Mouse (Mus musculus) thymus, postnatal 14 days (tissue): ENCODE measurements at regions not wholly inside any gene's neighbourhood (a gene's known extent, or its start where the extent isn't known, plus 50 kb on each side); places are given as distances from the start of the nearest gene placed in this dataset.

ENCODE experiments used
- DNase-seq: peaks from one replicate; pipeline ENCODE4 v3.0.0; 2021

DNA sequence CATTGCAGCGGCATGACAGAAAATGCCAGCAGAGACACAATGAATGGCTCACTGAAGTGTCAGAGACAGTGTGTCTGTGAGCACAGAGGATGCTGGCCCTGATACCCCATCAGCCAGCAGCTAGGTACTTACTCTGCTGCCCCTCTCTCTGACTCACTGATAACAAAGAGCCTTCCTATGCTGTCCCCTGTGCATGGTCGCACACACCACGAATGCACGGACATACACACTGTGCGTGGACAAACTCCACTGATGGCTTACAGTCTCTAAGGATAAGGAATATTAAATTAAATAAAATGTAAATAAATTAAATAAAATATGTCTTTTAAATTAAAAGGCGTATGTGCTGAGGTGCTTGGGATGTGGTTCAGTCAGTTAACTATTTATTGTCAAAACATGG is 438.2 kb downstream of the Rwdd3 start:
- no peak for DNase-seq

GRCm38 (mm10) chr3:120732391-120732790 is 439.1 kb downstream of the Rwdd3 start:
- no peak for DNase-seq

GRCm38 (mm10) chr3:120731287-120731686 is 440.2 kb downstream of the Rwdd3 start:
- no peak for DNase-seq

DNA sequence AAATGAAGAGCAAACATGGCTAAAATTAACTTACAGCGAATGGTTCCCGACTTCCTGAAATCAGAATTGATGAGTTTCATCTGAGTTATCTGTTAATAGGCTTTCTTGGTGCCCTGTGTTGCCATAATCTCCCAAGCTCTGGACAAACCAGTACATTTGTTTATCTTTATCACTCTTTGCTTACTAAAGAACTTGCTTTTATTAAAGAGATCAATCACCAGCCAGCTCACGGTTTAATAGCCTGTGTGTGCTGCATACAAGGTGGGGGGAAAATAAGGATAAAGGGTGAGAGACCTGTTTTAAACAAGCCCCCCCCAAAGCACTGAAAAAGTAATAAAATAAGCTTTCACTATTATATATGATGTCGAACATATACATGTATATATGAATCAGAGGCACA is 441.3 kb downstream of the Rwdd3 start:
- DNase-seq = no peak

- no peak for DNase-seq
Measured at GRCm38 (mm10) chr3:120729671-120730070, 441.8 kb downstream of the Rwdd3 start.

- DNase-seq = no peak
Measured at GRCm38 (mm10) chr3:120685227-120685626, 486.3 kb downstream of the Rwdd3 start.

DNA sequence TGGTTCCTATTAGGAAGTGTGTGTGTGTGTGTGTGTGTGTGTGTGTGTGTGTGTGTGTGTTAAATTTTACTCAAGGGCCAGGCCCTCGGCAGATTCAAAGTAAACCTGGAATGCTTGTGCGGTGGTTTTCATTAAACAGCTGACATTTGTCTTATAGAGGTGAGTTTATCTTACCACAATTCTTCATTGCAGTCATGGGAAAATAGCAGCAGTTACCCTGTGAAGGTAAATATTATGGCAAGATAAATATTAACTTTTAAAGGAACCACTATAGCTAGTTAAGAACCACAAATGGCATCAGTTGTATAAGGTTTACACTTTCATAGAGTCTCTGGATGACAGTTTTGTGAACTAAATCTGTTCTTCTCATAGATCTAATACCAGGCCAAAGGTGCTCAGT is 495.6 kb downstream of the Rwdd3 start:
- no peak for DNase-seq

DNA sequence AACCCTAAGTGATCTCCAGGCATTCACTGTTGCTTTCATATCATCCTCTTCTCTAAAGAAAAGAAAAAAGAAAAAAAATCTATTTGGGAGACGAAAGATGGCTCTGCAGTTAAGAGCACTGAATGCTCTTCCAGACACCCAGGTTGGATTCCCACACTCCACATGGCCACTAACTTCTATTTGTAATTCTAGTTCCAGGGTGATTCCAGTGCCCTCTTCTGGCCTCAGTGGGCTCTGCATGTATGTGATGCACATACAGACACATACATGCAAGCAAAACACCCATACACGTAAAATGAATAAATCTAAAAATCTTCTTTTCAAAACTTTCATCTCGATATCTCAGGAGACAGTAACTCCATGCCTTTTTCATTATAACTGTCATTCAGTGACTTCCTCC is 502.8 kb downstream of the Rwdd3 start:
- DNase-seq = no peak

DNA sequence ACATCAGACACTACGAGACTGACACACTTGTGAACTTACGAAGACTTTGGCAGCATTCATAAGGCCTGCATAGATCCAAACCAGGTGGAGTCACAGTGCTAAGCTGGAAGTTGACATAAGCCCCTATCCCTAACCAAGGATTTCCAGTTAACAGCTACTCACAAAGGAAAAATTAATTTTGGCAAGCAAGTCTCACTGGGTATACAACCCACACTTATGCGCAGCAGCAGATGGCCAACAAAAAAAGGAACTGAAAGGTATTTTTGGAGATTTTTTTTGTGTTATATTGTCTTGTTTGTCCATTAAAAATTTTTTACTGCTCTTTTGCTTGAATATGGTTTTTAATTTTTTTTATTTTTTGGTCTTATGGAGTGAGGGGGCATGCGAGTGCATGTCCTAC is 509.0 kb downstream of the Rwdd3 start:
- DNase-seq = no peak

GRCm38 (mm10) chr3:120660776-120661175 is 510.7 kb downstream of the Rwdd3 start:
- DNase-seq = no peak

DNA sequence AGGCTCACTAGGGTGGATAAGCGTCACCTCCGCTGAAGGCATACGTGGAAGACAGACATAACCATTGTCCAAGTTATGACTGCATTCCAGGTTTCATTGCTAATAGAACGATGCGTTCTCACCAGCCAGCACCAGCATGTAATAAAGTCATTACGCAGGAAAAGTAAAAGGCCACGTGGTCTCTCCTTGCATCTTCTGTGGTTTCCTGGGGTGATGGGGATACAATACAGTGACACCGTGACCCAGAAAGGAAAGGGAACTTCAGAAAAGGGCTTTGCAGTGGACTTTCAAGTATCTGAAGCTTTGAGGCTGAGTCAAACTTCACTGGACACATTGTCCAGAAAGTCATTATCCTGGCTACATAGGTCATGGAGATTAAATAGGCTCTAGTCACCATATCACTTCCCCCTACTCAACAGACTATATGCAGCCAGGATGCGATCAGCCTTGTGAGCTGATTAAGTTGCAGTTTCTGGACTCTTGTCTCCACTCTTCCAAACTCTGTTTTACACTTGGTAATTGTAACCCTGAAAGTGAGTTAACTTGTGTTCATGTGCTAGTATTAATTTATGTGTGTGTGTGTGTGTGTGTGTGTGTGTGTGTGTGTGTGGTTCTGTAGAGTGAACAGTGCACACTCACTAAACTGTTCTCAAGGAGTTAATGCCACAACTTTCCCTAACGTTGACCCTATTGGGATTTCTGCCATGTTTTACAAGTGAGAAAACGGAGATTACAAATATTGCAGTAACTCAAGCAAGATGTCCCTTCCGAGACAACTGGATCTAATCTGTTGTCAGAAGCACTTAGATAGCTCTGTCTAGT is 522.2 kb downstream of the Rwdd3 start:
- no peak for DNase-seq

GRCm38 (mm10) chr3:120648391-120648790 is 523.1 kb downstream of the Rwdd3 start:
- no peak for DNase-seq

- DNase-seq = no peak
Measured at GRCm38 (mm10) chr3:120636669-120637305, 534.7 kb downstream of the Rwdd3 start.

DNA sequence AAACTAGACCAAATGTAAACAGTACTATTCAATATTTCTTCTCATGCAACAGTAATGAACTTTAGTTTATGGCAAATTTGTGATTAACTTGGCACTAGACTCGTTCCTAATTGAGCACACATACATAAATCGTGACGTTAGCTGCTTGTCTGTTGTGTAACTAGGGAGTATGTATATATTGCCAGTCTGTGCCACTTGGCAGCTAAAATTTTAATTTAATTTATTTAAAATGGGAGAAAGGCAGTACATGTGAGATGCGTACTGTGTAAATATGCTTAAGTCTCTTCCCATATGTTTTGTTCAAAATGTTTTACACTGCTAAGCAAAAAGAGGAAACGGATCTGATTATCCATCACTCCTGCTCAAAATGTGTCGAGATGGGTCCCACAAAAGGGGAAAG is 553.1 kb downstream of the Rwdd3 start:
- DNase-seq = no peak

- no peak for DNase-seq
Measured at GRCm38 (mm10) chr3:120594226-120594625, 577.3 kb downstream of the Rwdd3 start.

DNA sequence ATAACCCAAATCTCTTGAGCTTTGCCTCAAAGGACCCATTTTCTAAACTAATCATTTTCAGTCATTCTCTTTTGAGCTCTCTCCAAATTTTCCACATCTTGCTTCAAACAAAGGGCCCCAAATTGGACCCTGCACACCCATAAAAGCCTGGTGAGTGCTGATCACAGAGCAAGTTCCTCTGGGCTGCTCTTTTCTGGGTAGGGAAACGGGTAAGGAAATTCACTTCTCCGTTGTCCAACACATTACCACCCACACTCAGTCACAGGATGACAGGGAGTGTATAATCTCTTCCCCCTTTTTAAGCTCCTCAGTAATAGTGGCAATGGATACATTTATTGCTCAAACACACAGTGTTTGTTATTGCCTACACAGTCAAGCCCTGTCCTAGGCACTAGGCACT is 580.3 kb downstream of the Rwdd3 start:
- no peak for DNase-seq

- DNase-seq = no peak
Measured at GRCm38 (mm10) chr3:120570806-120571425, 600.6 kb downstream of the Rwdd3 start.

DNA sequence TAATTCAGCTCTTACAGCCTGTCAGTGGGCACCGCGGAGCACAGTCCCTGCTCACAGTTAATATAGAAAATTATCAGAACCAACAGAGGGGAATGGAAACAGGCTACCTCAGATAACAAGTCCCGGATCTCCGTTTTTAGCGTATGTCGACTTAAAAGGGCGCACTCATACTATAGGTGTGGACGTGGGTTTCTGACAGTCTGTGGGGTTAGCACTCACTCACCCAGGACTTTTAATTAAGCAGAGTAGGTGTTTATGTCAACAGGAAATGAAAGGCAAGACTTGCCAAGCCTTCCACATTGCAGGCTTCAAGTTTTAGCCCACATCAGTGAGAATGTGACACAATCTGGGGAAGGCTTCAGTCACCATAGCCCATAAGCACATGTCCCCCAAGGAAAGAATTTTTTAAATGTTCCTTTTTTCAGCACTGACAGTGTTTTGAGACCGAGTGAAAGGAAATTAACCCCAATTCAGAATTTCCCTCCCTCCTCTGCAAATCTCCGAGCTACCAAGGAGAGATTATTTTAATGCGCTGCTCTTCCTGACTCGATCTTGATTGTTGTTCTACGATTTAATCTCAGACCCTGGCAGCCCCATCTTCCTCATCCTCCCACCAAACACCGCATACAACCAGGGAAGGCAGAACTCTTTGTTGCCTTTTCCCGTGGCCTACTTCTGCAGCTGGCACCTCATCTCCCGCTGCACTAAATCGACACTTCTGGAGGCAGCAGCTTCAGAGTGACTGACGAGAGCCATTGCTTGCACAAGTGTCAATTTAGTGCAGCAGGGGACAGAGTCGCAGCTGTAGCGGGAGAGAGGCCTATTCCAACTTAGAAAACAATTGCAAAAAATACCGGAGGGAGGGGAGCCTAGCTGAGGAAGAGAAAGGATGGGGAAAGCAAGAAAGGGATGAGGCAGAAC is 629.7 kb downstream of the Rwdd3 start:
- DNase-seq = no peak

DNA sequence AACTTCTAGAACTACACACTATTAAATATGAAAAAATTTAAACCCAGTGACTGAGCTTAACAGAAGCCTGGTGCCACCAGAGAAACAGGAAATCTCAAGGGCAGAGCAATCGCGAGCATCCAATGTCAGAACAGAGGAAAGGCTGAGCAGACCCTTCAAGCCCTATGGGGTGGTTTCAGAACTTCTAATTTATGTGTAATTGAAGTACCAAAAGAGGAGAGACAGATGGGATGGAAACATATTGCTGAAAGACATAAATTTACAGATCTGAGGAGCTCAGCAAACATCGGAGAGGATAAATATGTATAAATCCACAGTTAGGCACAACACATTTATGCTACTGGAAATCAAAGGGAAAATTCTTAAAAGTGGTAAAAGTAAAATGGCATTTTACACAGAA is 637.6 kb downstream of the Rwdd3 start:
- DNase-seq = no peak

DNA sequence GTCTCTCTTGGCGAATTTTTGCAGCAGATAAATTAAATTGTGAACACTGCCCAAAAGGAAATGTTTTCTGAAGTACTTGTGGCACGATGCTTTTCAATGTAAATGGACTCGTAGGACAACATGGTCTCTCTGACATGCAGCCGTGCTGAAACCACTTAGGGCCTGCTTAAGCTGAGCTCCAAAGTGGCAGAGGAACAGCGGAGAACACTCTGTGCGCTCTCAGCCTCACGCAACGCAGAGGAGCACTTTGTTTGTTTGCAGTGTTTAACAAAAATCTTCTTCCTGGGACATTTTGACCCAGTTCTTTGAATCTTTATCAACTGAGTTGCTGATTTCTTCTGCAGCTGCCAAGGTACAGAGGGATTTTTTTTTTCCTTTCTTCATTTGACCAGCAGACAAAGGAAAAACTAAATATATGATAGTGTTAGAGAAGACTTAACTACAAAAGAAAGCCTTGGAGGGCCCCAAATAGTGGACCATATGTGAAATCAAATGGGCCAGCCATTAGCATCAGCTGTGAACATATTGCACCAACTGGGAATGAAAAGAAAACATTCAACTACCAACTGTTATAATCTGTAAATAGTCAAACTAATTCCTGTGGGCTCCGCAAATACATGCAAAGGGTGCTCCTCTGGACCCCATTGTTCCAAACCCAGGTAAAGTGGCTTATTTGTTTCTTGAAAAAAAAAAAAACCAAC is 639.5 kb downstream of the Rwdd3 start:
- no peak for DNase-seq

DNA sequence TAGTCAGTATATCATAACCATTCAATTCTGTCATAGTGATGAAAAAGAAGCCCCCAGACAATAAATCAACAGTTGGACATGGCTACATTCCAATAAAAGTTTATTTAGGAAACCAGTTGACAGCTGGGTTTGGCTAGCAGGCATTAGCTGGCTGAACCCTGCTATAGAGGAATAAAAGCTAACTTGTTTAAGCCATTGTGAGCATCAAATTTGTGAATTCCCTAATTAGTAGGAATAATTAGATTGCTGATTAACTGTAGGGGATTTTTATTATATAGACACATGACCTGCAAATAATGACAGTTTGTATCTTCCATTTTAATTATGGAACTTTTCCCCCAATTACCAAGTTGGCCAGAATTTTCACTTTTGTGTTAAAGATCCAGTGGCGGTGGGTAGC is 659.8 kb downstream of the Rwdd3 start:
- no peak for DNase-seq

DNA sequence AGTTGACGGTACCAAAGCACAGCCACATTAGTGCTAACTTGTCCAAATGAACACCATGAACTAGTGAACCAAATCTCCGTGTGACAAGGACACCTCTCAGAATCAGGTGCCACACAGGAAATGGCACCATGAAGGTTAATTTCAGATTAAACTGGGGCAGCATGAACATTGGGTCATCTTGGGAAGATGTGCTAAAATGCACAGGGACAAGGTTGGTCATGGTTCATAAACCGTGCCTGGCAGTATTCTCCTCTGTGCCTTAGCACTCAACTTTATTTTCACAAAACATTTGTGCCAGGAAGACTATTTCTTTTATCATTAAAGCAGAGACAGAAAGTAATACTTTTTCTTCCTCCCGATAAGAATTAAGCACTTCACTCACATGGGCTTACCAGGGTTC is 672.6 kb downstream of the Rwdd3 start:
- no peak for DNase-seq
